Comparison of ENCODE assay signal across 27 mouse cellular contexts in the genomic region with DNA sequence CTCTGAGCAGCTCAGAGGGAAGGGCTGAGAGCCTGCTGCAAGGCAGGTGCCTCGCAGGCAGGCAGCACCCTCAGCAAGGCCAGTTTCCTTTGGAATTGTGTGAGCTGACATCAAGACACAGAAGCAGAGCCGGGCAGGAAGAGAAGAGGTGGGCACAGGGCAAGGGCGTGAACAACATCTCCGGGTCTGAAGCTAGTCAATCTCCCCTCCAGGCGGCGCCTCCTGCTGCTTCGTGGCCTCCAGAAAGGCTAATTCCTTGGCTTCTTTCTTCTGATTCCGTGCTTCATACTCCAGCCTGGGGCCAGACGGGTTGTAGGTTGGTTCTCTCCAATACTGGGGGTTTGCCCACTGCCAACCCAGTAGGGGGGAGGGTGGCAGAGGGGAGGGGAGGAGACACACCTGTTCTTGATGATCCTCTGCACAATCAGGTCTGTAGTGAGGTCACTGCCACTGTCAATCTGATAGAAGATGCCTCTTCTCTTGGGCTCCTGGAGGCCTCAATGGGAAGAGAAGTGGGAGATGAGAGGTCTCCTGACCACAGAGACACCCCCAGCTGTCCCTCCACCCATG. TPM values are rescaled to one million over a fixed set of nuclear protein-coding genes. Genes with fewer than 3 reads are reported as not detected.
"Had no signal": no experiment of that assay in that cellular context is flagged by ENCODE, and none has a peak within 500 bp of the region (broad histone marks: within the 10 kb centered on the region; RNA-seq: fewer than 3 reads in every experiment).

No protein-coding gene starts in this region.

- H3K4me2 ChIP-seq: heart, embryonic 11.5 days; hindbrain, embryonic 14.5 days; intestine, embryonic 15.5 days; limb, embryonic 12.5 days; liver, embryonic 11.5 days; liver, embryonic 13.5 days; liver, embryonic 15.5 days had no signal

- H3K27ac ChIP-seq: gastrocnemius, adult 2 months; heart, adult 2 months; hindbrain, embryonic 14.5 days; intestine, embryonic 15.5 days; layer of hippocampus, adult 2 months; left cerebral cortex, adult 2 months; limb, embryonic 10.5 days; limb, embryonic 12.5 days; liver, embryonic 13.5 days; liver, embryonic 15.5 days had no signal

- H3K27me3 ChIP-seq: intestine, embryonic 15.5 days had no signal

- ATAC-seq: hindbrain, embryonic 16.5 days; inflammation-experienced regulatory T-cells, adult 6 months; intestine, embryonic 15.5 days; intestine, postnatal 0 days; liver, postnatal 0 days had no signal

- H3K9ac ChIP-seq: hindbrain, embryonic 14.5 days; intestine, embryonic 15.5 days; limb, embryonic 12.5 days; liver, embryonic 13.5 days; liver, embryonic 15.5 days; liver, postnatal 0 days had no signal

- H3K4me3 ChIP-seq: gastrocnemius, adult 2 months; heart, adult 2 months; intestine, embryonic 15.5 days; layer of hippocampus, adult 2 months; left cerebral cortex, adult 2 months; limb, embryonic 10.5 days; limb, embryonic 12.5 days; liver, embryonic 13.5 days; liver, embryonic 15.5 days had no signal

- DNase-seq: gastrocnemius, adult 2 months; gastrocnemius, postnatal 10 days; gastrocnemius, postnatal 25 days; heart, adult 2 months; heart, postnatal 10 days; heart, postnatal 4 days; kidney, adult 18-20 months; kidney, adult 8-10 months; kidney, postnatal 10 days; kidney, postnatal 25 days; kidney, postnatal 4 days; liver; liver, embryonic 13.5 days; liver, postnatal 0 days had no signal

- H3K9me3 ChIP-seq: intestine, embryonic 15.5 days; limb, embryonic 10.5 days; limb, embryonic 12.5 days; liver, embryonic 13.5 days; liver, embryonic 15.5 days had no signal

RNA-seq across cellular contexts. Expression of gene Npb, which starts 2.3 kb away (rescaled TPM):
- polyA plus RNA-seq: heart, adult 2 months; hindbrain, embryonic 11.5 days; limb, embryonic 10.5 days had no signal
